Mouse (Mus musculus): ENCODE measurements around the gene Efcab6. TPM values are rescaled to one million over a fixed set of nuclear protein-coding genes. Genes with fewer than 3 reads are reported as not detected.

Efcab6 gene
- polyA plus RNA-seq, 1 experiment from 2014 or later = 0.19 TPM

DNA sequence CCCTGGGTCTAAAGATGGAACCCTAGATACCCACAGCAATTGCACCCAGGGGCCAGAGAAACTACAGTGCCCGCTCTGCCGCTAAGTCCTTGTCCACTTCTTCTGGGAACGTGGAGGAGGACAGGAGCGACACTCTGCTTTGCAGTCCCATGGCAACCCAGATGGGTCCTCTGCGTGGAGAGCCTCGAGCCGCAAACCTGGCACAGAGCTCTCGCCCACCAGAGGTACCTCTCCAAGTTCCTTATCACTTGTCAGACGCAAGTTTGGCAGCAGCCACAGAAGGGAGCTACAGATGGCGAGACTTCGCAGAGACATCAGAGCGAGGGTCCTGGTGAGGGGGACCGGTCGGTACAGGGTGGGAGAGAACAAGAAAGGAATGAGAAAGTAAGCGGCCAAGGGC, 73.0 kb downstream of the Efcab6 start:
- Histone ChIP-seq H3K27ac (0 out of 2 replicates have a peak overlapping the region, but pooled peaks have one; percentile 48), H3K9me3 (no peaks in the 10 kb centered on the region; the same call in 1 of the 2 replicates), H3K4me3 (no peak overlapping the region), H3K4me1 (peaks cover 46% of the 10 kb centered on the region), H3K27me3 (ENCODE audit: poor library complexity, severe bottlenecking) (peaks cover 40% of the 10 kb centered on the region), H3K36me3 (replicated peaks) (no peaks in the 10 kb centered on the region)
- no peak for DNase-seq (ENCODE audit: extremely low spot score, low spot score)
- WGBS = 88% methylated on average over 15 of the region's 15 CpGs

DNA sequence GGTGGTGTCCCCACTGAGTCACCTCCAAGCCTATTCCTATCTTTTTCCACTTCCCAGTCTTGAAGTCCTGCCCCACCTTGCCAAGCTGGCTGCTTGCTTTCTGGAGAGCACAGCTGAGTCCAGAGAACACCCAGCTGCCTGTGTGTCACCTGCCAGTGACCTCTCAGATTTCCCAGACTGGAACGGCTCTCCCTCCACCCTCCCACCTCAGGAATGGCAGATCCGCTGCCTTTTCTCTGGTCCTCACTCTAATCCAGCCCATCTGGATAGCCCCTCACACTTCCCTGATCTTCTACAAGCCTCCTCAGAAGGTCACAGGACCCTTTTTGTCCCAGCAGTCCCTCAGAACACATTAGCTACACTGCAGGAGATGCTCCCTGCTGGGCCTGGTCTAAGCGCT, 73.7 kb downstream of the Efcab6 start:
- H3K4me3 ChIP-seq = no peak overlapping the region
- WGBS = 1% methylated on average over 3 of the region's 3 CpGs

DNA sequence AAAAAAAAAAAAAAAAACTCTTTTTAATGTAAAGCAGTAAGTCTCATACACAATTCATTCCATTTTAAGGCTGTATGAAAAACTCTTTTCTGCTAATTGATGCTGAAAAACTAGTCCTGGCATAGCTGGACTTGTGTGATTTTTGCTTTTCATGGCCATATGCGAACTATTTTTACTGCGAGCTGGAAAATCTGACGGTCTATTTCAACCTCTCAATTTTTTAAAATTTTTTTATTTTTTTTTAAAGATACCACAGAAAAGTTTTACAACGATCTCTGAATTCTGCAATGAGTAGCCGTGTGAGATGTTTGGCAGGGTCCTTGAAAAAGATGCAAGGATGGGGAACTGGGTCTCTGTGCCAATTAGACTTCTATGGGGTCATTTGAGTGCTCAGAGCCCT, 75.9 kb downstream of the Efcab6 start:
- no peak overlapping the region for H3K27ac ChIP-seq

More for the DNA sequence above, 73.7 kb downstream of the Efcab6 start:
- Histone ChIP-seq H3K36me3 (replicated peaks) (no peaks in the 10 kb centered on the region), H3K9me3 (no peaks in the 10 kb centered on the region; the same call in 1 of the 2 replicates), H3K27me3 (ENCODE audit: poor library complexity, severe bottlenecking) (peaks cover 32% of the 10 kb centered on the region), H3K27ac (peak overlapping the region; percentile 40), H3K4me1 (peaks cover 46% of the 10 kb centered on the region)
- peak; percentile 43 for DNase-seq (ENCODE audit: extremely low spot score, low spot score)

DNA sequence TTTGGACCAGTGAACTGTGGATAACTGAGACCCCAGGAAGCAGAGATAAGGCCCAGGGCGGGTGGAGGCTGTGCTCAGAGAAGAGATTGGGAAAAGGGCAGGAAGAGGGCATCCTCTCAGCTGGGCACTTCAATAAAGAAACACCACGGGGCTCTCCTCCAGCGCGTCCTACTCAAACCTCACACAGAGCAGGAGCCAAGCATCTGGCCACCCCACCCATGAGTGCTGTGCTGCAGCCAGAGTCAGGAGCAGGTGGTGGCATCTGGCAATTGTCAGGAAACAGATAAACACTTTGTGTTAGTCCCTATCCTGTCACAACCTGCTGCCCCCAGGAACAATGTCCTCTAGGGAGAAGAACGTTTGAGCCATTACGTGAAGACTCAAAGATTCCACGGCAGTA, 77.1 kb downstream of the Efcab6 start:
- no peak overlapping the region for H3K27ac ChIP-seq
- peaks cover 50% of the 10 kb centered on the region for H3K4me1 ChIP-seq
- no peaks in the 10 kb centered on the region for H3K36me3 ChIP-seq (replicated peaks)
- WGBS = 34% methylated on average over 7 of the region's 7 CpGs
- H3K27me3 ChIP-seq (ENCODE audit: poor library complexity, severe bottlenecking) = peaks cover 30% of the 10 kb centered on the region
- no peaks in the 10 kb centered on the region; the same call in 1 of the 2 replicates for H3K9me3 ChIP-seq
- no peak for DNase-seq (ENCODE audit: extremely low spot score, low spot score)
- H3K4me3 ChIP-seq = no peak overlapping the region

More for the DNA sequence above, 75.9 kb downstream of the Efcab6 start:
- Histone ChIP-seq H3K36me3 (replicated peaks) (no peaks in the 10 kb centered on the region), H3K27me3 (ENCODE audit: poor library complexity, severe bottlenecking) (peaks cover 30% of the 10 kb centered on the region), H3K9me3 (no peaks in the 10 kb centered on the region; the same call in 1 of the 2 replicates), H3K4me1 (peaks cover 50% of the 10 kb centered on the region), H3K4me3 (no peak overlapping the region)
- no peak for DNase-seq (ENCODE audit: extremely low spot score, low spot score)
- whole genome bisulfite sequencing = 93% methylated on average over 5 of the region's 5 CpGs

DNA sequence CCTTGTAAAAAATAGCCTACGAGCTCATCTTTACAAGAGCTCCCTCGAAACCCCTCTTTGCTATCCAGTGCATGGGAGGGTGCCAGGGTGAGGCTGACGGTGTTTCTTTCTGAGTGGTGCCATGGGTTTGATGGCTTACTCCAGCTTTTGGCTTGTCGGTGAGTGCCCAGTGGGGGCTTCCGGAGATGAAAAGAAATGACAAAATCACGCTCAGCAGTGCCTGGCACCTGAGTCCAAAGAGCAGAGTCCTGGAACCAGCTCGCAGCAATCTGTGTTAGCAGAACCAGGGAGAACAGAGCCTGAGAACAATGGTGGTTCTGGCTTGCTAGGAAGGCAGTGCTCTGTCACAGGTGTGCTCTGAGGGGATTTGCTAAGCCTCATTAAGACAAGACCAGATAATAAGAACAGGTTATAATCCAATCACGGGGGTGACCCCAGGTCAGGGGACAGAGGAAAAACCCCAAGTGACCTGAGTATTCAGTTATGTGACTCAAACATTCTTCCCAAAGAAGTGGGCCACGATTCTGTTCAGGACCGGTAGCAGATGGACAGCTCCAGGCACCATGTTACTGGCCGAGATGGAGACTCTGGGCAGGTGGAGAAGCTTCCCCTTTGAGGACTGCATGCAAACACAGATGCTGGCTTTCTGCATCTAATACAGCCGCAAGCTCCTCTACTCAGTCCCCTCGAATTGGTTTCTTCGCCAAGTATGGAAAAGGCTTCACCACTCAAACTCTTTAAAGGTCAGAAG, 82.8 kb downstream of the Efcab6 start:
- 69% methylated on average over 14 of the region's 14 CpGs for WGBS
- Histone ChIP-seq H3K9me3 (no peaks in the 10 kb centered on the region), H3K27ac (no peak overlapping the region), H3K4me1 (peaks cover 23% of the 10 kb centered on the region), H3K27me3 (ENCODE audit: poor library complexity, severe bottlenecking) (0 out of 2 replicates have a peak, but pooled peaks cover 4% of the 10 kb centered on the region), H3K36me3 (replicated peaks) (no peaks in the 10 kb centered on the region), H3K4me3 (no peak overlapping the region)
- DNase-seq (ENCODE audit: extremely low spot score, low spot score) = no peak

DNA sequence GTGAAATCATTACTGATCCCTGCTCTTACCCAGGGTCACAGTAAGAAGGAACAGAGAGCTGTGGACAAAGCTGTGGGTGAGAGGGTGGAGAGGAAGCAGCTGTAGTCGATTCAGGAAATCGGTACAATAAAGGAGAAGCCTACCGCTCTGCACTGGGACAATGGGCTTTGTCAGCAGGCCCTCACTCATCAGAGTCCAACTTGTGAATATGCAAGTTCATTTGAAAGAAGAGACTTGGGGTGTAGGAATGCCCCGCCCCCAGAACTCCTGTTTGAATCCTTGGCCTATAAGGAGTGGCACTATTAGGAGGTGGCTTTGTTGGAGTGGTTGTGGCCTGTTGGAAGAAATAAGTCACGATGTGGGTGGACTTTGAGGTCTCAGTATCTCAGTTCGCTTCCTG, 86.3 kb downstream of the Efcab6 start:
- H3K27me3 ChIP-seq (ENCODE audit: poor library complexity, severe bottlenecking) = no peaks in the 10 kb centered on the region
- no peak for DNase-seq (ENCODE audit: extremely low spot score, low spot score)
- H3K9me3 ChIP-seq = no peaks in the 10 kb centered on the region
- WGBS = 71% methylated on average over 6 of the region's 6 CpGs
- H3K36me3 ChIP-seq (replicated peaks) = no peaks in the 10 kb centered on the region
- no peak overlapping the region for H3K27ac ChIP-seq
- no peak overlapping the region for H3K4me3 ChIP-seq
- H3K4me1 ChIP-seq = peaks cover 17% of the 10 kb centered on the region

DNA sequence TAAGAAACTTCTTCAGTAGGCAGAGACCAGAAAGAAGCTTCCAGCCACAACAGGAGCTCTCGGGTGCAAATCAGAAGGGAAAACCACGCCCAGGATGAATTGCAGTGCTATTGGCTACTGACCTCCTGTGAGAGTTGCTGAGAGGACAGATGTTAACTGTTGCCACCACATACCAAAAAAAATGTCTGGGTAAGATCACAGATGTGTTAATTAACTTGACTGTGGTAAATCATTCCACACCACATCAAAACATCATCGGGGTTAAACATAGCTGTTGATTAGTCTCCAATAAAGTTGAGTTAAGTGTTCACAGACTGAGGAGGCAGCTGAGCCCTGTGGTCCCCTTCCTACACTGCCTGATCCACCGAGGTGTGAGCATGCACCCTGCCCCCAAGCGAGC, 88.1 kb downstream of the Efcab6 start:
- H3K27ac ChIP-seq = no peak overlapping the region
- 41% methylated on average over 5 of the region's 5 CpGs for WGBS
- no peaks in the 10 kb centered on the region for H3K27me3 ChIP-seq (ENCODE audit: poor library complexity, severe bottlenecking)
- no peaks in the 10 kb centered on the region for H3K9me3 ChIP-seq
- H3K4me1 ChIP-seq = peaks cover 17% of the 10 kb centered on the region
- DNase-seq (ENCODE audit: extremely low spot score, low spot score) = no peak
- no peak overlapping the region for H3K4me3 ChIP-seq
- H3K36me3 ChIP-seq (replicated peaks) = no peaks in the 10 kb centered on the region

DNA sequence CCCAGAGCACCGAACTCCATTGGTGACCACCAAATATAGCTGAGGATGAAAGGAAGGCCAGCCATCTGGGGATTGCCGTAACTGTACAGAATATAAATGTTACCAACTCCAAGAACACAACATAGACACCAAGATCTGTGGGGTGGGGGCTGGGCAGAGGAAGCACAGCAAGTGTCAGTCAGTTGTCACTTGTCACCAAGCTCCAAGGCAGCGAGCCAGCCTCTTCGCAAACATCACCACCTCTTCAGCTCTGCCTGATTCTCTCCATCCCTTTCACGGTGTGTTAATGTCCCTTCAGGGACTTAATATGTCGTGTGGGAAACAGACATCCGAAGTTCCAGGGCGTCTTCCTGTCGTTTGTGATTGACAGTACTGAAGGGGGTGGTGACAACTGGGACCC, 93.0 kb downstream of the Efcab6 start:
- H3K36me3 ChIP-seq (replicated peaks) = no peaks in the 10 kb centered on the region
- H3K27me3 ChIP-seq (ENCODE audit: poor library complexity, severe bottlenecking) = no peaks in the 10 kb centered on the region; the same call in 1 of the 2 replicates
- no peaks in the 10 kb centered on the region for H3K9me3 ChIP-seq
- H3K4me3 ChIP-seq = no peak overlapping the region
- peaks cover 10% of the 10 kb centered on the region for H3K4me1 ChIP-seq
- no peak for DNase-seq (ENCODE audit: extremely low spot score, low spot score)
- H3K27ac ChIP-seq = no peak overlapping the region
- 85% methylated on average over 9 of the region's 9 CpGs for WGBS

DNA sequence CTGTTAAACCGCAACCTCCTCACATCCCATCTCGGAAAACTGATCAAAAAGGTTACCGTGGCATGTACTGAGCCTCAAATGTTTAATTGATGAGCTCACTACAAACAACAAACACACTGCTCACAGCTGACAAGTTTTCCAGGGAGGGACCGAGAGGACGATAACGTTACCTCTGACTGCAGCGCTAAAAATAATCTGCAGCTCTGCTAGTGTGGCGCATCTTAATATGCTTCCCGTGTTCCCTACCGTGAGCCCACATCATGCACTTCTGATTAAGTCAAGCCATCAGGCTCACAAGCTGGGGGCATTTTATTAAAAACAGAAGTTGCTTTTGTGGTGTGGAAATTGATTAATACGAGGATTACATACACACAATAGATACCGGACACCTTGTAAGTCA, 97.4 kb downstream of the Efcab6 start:
- peaks cover 6% of the 10 kb centered on the region; the same call in 1 of the 2 replicates for H3K4me1 ChIP-seq
- H3K27me3 ChIP-seq (ENCODE audit: poor library complexity, severe bottlenecking) = no peaks in the 10 kb centered on the region; the same call in 1 of the 2 replicates
- no peaks in the 10 kb centered on the region for H3K36me3 ChIP-seq (replicated peaks)
- H3K9me3 ChIP-seq = no peaks in the 10 kb centered on the region
- no peak overlapping the region for H3K27ac ChIP-seq
- DNase-seq (ENCODE audit: extremely low spot score, low spot score) = no peak
- no peak overlapping the region for H3K4me3 ChIP-seq
- WGBS = 85% methylated on average over 12 of the region's 12 CpGs

DNA sequence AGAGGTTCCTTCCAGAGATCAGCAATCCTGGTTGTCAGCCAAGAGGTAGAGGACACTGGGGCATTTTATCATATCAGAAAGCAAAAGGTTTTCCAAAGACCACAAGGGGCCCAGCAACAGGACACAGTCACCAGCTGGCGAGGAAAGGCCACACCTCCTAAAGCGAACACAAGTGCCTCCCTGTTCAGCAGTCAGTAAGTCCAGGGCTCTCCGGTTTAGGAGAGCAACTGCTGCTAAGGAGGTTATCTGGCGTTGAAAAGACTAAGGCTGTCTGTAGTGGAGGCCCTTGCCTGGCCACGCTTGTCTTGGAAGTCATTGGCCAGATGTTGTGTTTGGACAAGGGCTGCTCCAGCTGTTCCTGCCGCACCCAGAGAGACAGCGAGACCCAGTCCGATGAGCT, 100.1 kb downstream of the Efcab6 start:
- no peaks in the 10 kb centered on the region for H3K36me3 ChIP-seq (replicated peaks)
- H3K4me1 ChIP-seq = peaks cover 6% of the 10 kb centered on the region; the same call in 1 of the 2 replicates
- no peak overlapping the region for H3K27ac ChIP-seq
- WGBS = 75% methylated on average over 8 of the region's 8 CpGs
- DNase-seq (ENCODE audit: extremely low spot score, low spot score) = no peak
- H3K9me3 ChIP-seq = no peaks in the 10 kb centered on the region
- no peak overlapping the region for H3K4me3 ChIP-seq
- no peaks in the 10 kb centered on the region; the same call in 1 of the 2 replicates for H3K27me3 ChIP-seq (ENCODE audit: poor library complexity, severe bottlenecking)

DNA sequence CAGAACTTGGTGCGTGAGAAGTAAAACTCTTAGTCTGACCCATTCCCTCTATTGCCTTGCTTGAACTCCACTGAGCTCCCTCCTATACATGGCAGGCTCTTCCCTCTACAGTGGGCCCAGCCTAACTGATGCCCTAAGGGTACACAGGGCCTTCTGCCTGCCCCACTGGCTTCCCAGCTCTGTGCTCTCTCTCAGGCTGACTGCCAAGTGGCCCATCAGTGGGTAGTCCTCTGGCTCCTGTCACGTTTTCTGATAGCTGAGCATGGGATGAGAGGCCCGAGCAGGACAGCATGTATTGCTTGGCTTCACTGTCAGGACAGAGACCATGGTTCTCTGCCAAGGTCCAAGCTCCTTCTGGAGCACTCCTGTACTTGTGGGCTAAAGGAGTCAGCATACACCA, 106.8 kb downstream of the Efcab6 start:
- H3K27ac ChIP-seq = no peak overlapping the region
- no peak overlapping the region for H3K4me3 ChIP-seq
- no peak for DNase-seq (ENCODE audit: extremely low spot score, low spot score)
- H3K27me3 ChIP-seq (ENCODE audit: poor library complexity, severe bottlenecking) = no peaks in the 10 kb centered on the region
- no peaks in the 10 kb centered on the region for H3K36me3 ChIP-seq (replicated peaks)
- no peaks in the 10 kb centered on the region for H3K4me1 ChIP-seq
- WGBS = 79% methylated on average over 3 of the region's 3 CpGs
- no peaks in the 10 kb centered on the region for H3K9me3 ChIP-seq

DNA sequence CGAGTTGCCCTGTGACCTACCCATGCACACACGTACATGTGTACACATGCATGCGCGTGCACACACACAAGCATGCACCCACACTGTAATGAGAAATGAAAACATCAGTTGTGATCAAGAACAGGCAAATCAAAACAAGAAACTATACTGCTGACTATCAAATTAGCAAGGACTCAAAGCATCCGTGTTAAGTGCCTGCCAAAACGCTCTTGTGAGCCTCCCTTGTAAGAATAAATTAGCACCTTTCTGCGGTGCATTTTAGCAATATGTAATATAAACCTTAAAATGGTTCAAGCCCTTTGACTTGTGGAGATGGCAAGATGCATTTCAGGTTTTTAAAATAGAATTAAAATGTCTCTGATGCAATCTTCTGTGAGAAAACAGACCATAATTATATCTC, 108.2 kb downstream of the Efcab6 start:
- no peak overlapping the region for H3K4me3 ChIP-seq
- H3K36me3 ChIP-seq (replicated peaks) = no peaks in the 10 kb centered on the region
- DNase-seq (ENCODE audit: extremely low spot score, low spot score) = no peak
- H3K27ac ChIP-seq = no peak overlapping the region
- H3K4me1 ChIP-seq = no peaks in the 10 kb centered on the region
- 94% methylated on average over 7 of the region's 7 CpGs for WGBS
- no peaks in the 10 kb centered on the region for H3K27me3 ChIP-seq (ENCODE audit: poor library complexity, severe bottlenecking)
- H3K9me3 ChIP-seq = no peaks in the 10 kb centered on the region

DNA sequence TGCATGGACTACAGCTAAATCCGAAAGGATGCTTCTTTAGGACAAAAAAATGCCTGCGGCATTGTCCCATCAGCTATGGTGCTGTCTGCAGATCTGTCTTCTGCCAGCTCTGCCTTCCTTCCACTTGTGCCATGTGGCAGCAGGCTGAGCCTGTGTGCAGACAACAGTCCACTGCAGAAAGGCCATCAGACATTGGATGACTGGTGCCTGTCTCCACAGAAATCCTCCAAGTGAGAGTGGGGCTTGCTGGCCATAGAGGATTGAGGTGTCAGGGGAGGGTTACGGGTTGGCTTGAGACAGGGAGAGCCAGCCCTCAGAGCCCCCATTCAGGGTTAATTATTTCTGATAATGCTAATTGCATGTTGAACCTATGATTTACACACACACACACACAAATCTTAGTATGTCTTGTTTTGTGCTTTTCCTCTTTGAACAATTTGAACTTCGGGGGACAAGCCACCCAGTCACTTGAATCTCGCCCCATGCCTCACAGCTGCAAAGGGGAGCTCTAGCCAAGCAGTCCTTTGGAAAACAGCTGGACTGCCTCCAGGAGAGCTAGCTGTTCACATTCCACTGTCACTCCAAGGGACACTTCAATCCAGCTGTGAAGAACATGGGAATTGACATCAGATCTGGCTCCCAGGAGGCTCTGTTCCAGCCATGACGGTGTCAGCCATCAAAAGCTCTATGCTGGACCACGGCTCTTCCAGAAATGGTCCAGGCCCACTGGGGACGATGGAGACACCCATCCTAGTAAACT, 109.1 kb downstream of the Efcab6 start:
- H3K27ac ChIP-seq = no peak overlapping the region
- H3K4me1 ChIP-seq = no peaks in the 10 kb centered on the region
- no peaks in the 10 kb centered on the region for H3K36me3 ChIP-seq (replicated peaks)
- DNase-seq (ENCODE audit: extremely low spot score, low spot score) = no peak
- 91% methylated on average over 8 of the region's 8 CpGs for WGBS
- no peak overlapping the region for H3K4me3 ChIP-seq
- no peaks in the 10 kb centered on the region for H3K27me3 ChIP-seq (ENCODE audit: poor library complexity, severe bottlenecking)
- H3K9me3 ChIP-seq = no peaks in the 10 kb centered on the region

Measured in forebrain, embryonic 10.5 days (tissue).